Mouse (Mus musculus) right cerebral cortex, adult 2 months (tissue): ENCODE results near the gene Col1a1.
"Not testable (repeated sequence)": the region's sequence is repeated elsewhere in the genome, so short reads cannot be mapped to it uniquely, and the experiment has no call there.

Experiments used
- DNase-seq, 2 experiments: peaks; one replicate each; pipeline ENCODE4 v3.0.0; 2021 to 2022; ENCODE audit warnings: low spot score in 2 of 2

Col1a1 gene

DNA sequence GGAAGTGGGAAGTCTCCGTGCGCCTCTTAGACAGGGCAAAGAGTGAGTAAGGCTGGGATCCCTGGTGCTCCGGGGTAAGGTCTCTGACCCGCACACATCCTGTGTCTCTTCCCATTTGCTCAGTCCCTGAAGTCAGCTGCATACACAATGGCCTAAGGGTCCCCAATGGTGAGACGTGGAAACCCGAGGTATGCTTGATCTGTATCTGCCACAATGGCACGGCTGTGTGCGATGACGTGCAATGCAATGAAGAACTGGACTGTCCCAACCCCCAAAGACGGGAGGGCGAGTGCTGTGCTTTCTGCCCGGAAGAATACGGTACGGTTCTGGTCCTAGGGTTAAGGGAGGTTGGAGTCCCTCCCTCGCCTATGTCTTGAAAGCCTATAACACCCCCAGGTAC, 1.8 kb downstream of the Col1a1 start:
- no peak for DNase-seq

- DNase-seq = no peak
Observed at GRCm38 (mm10) chr11:94938296-94938695, 2.3 kb downstream of the Col1a1 start.

- DNase-seq = peak; percentile 81 to 83
Observed at GRCm38 (mm10) chr11:94939280-94939679, 3.3 kb downstream of the Col1a1 start.

DNA sequence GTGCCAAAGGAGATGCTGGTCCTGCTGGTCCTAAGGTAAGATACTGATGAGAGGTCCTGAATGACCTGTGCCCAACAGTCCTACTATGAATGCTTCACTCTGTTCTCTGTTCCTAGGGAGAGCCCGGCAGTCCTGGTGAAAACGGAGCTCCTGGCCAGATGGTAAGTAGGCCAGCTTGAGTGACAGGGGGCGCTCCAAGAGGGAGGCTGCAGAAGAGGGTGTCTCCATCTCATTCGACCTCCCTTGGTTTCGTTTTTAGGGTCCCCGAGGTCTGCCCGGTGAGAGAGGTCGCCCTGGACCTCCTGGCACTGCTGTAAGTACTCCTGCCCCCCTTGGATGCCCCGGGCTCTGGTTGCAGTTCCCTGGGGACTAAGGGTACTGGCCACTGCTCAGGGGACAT, 5.1 kb downstream of the Col1a1 start:
- DNase-seq = no peak

GRCm38 (mm10) chr11:94941776-94942175, 5.8 kb downstream of the Col1a1 start:
- DNase-seq = no peak

- peak; percentile 40 to 49 for DNase-seq
Observed at GRCm38 (mm10) chr11:94942282-94943023, 6.4 kb downstream of the Col1a1 start.

- no peak for DNase-seq
Observed at GRCm38 (mm10) chr11:94943054-94943453, 7.0 kb downstream of the Col1a1 start.

DNA sequence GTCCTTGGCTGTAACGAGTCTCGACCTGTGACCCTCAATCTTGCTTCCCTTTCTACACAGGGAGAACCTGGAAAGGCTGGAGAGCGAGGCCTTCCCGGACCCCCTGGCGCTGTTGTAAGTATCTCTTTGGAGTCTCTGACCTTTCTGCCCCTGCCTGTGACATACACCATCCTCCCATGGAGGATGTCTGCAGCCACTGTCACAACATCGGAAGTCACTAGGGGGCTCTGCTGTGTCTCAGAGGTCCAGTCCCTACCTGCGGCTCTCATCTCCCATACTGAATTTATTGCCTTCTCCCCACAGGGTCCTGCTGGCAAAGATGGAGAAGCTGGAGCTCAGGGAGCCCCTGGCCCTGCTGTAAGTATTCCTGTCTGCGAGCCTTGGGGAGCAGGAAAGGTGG, 8.3 kb downstream of the Col1a1 start:
- DNase-seq = no peak

DNA sequence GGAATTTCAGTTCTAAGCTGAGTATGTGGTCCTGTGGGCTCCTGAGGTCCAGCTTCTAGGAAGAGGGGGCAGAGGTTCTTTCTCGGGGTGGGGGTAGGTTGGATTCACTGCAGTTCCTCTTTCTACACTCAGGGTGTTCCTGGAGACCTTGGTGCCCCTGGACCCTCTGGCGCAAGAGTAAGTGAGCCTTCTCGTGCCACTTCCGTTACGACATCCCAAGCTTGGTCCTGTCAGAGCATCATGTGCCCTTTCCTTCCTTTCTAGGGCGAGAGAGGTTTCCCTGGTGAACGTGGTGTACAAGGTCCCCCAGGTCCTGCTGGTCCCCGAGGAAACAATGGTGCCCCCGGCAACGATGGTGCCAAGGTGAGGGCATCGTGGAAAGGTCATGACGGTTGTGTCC, 9.2 kb downstream of the Col1a1 start:
- no peak for DNase-seq

DNA sequence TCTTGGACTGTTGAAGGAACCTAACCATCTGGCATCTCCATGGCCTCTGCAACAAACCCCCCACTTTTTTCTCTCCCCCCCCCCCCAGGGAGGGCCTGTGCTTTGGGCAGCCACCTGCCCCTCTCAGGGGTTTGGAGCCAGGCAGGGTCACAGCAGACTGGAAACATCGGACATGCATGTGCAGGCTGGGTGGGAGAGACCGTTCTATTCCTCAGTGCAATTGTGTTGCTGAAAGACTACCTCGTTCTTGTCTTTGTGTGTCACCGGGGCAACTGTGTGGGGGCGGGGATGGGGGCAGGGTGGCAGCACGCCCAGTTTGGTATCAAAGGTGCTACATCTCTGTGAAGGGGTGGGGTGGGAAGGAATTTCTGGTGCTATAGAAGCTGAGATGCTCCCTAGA, 16.1 kb downstream of the Col1a1 start:
- DNase-seq = no peak

DNA sequence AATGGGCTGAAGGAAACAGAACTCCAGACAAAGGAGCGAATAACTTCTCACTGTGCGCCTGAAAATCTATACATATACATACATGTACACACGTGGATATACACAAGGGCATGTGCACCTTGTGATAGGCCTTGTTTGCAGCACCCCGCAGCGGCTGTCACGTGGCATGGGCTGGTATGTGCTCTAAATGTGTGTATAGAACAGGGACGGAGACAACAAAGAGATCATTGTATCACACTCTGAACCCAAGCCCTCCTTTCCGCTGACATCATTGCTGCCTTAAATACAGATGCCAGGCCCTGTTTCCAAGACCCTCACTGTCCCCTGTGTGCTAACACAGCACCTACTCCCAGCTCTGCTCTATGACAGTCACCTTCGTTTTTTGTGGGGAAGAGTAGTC, 19.1 kb downstream of the Col1a1 start:
- no peak for DNase-seq

- DNase-seq = no peak
Observed at GRCm38 (mm10) chr11:94957693-94958064, 21.7 kb downstream of the Col1a1 start.

- DNase-seq = no peak
Observed at GRCm38 (mm10) chr11:94958065-94958858, 22.2 kb downstream of the Col1a1 start.

- no peak for DNase-seq
Observed at GRCm38 (mm10) chr11:94962534-94963101, 26.6 kb downstream of the Col1a1 start.

GRCm38 (mm10) chr11:94967419-94967818, 31.4 kb downstream of the Col1a1 start, which contains the start of gene Hils1:
Hils1 (plus strand) TSS chr11:94967593.
- no peak for DNase-seq

- no peak for DNase-seq
Observed at GRCm38 (mm10) chr11:94968187-94968586, 32.2 kb downstream of the Col1a1 start.

- not testable (repeated sequence) for DNase-seq
Observed at GRCm38 (mm10) chr11:94969709-94970108, 33.7 kb downstream of the Col1a1 start.

- peak; percentile 83 to 91 for DNase-seq
Observed at GRCm38 (mm10) chr11:94970210-94970943, 34.4 kb downstream of the Col1a1 start.

DNA sequence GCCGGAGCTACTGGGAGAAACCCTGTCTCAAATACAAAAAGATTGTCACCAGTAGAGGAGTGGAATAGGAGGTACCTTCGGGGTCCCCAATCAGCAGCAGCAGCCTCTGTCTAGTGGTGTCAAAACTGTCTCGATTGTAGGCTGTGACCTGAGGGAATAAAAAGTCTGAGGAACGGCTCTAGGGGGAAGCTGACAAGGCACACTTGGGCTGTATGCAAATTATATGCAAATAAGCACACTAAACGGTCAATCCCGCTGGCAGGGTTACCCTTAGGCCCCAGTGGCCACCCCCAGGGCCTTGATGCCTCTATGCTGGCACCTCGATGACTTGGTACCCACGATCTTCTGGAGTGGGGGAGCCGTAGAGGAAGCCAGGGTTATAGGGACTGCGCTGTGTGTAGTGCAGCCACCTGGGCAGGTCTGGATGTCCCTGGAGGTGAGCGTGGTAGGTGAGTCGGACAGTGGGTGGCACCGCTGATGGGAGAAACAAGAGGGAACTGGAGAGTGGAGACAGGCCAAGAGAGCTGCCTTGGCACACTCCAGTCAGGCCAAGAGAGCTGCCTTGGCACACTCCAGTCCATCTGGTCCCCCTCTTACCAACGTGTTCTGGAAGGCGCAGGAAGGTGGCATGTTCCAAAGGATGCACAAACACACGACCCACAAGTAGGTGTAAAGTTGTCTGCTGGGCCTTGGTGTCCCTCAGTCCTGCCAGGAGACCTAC, 36.0 kb downstream of the Col1a1 start:
- DNase-seq = no peak

- DNase-seq = no peak
Observed at GRCm38 (mm10) chr11:94972887-94973286, 36.9 kb downstream of the Col1a1 start.

DNA sequence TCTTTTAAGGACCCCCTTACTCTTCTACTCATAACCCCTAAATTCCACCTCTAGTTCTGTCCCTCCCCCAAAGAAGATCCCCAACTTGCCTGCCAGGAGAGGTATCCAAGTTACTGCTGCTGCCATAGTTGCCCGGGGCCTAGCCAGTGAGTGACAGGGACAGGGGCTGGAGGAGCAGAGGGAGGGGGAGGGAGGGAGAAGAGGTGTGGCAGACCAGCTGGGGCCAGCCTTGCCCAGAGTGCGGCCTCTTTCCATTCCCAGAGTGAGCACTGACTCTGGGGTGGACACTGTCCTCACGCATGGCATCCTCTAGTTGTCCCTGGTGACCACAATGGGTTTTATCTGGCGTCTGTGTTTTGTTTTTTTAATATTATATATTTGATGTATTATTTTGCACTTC, 37.3 kb downstream of the Col1a1 start:
- DNase-seq = no peak
